Mouse (Mus musculus) bone marrow macrophage, adult 2 months (primary cell): ENCODE measurements around the gene Apobec4. TPM values are rescaled to one million over a fixed set of nuclear protein-coding genes. Genes with fewer than 3 reads are reported as not detected.

Source experiments
- H3K27ac ChIP-seq: 2 replicates; pipeline ENCODE4 v1.5.1; 2012; ENCODE audit warnings: low read depth, low read length; ENCODE audit not compliant: insufficient read depth
- H3K4me1 ChIP-seq: 2 replicates; pipeline ENCODE4 v1.6.1; 2012; ENCODE audit warnings: low read length; ENCODE audit not compliant: control insufficient read depth, insufficient read depth
- H3K4me3 ChIP-seq: 2 replicates; pipeline ENCODE4 v1.5.1; 2012; ENCODE audit warnings: mild to moderate bottlenecking, low read length, moderate library complexity; ENCODE audit not compliant: insufficient read depth
- CTCF ChIP-seq: IDR thresholded peaks from 2 replicates; pipeline ENCODE4 v1.5.1; 2012; ENCODE audit warnings: low read depth, mild to moderate bottlenecking, low read length, moderate library complexity
- POLR2A ChIP-seq: IDR thresholded peaks from 2 replicates; pipeline ENCODE4 v1.6.1; 2012; ENCODE audit warnings: mild to moderate bottlenecking, low read depth, low read length, borderline replicate concordance
- polyA plus RNA-seq: library from polyadenylated mRNA; stranded (reverse); fragments of >200 nt; gene quantifications from 2 replicates; pipeline ENCODE4 v1.2.4, GENCODE M21; 2012; ENCODE audit not compliant: missing spikeins, insufficient read depth, insufficient read length

The Apobec4 gene
- polyA plus RNA-seq, 1 experiment: not detected

GRCm38 (mm10) chr1:152786953-152787352, 36.6 kb downstream of the Apobec4 start:
- H3K4me3 ChIP-seq: no peak overlapping the region
- peaks cover 20% of the 10 kb centered on the region for H3K4me1 ChIP-seq
- no peak for TF ChIP-seq CTCF
- TF ChIP-seq POLR2A: no peak
- H3K27ac ChIP-seq: peak overlapping the region; percentile 17; the same call in 1 of the 2 replicates

- H3K27ac ChIP-seq: no peak overlapping the region
- H3K4me3 ChIP-seq: no peak overlapping the region
These were observed 37.8 kb downstream of the Apobec4 start for GRCm38 (mm10) chr1:152788121-152788660.

DNA sequence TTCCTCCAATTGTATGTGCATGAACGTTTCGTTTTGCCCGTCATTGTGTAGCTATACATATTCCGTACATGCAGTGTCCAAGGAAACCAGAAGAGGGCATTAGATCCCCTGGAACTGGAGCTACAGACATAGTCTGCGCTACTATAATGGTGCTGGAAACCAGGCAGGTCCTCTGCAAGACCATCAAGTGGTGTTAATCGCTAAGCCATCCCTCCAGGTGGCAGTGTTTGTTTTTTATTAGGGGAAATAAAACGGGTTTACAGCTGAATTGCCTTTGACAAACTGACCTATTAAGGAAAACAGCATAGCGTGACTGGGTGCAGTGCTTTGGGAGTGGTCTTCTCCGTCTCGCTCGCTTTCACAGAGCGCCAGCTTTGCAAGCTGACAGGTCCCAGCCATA, 39.9 kb downstream of the Apobec4 start:
- Histone ChIP-seq H3K4me3 (no peak overlapping the region), H3K27ac (no peak overlapping the region), H3K4me1 (peaks cover 23% of the 10 kb centered on the region)
- TF ChIP-seq CTCF (0 out of 2 replicates have a peak, but pooled peaks have one; percentile 32), POLR2A (no peak)

More at GRCm38 (mm10) chr1:152788121-152788660, 37.8 kb downstream of the Apobec4 start:
- TF ChIP-seq CTCF (no peak), POLR2A (no peak)
- peaks cover 20% of the 10 kb centered on the region for H3K4me1 ChIP-seq

GRCm38 (mm10) chr1:152790821-152791220, 40.5 kb downstream of the Apobec4 start:
- peaks cover 26% of the 10 kb centered on the region for H3K4me1 ChIP-seq
- no peak overlapping the region for H3K4me3 ChIP-seq
- TF ChIP-seq CTCF (no peak), POLR2A (no peak)
- H3K27ac ChIP-seq: no peak overlapping the region

DNA sequence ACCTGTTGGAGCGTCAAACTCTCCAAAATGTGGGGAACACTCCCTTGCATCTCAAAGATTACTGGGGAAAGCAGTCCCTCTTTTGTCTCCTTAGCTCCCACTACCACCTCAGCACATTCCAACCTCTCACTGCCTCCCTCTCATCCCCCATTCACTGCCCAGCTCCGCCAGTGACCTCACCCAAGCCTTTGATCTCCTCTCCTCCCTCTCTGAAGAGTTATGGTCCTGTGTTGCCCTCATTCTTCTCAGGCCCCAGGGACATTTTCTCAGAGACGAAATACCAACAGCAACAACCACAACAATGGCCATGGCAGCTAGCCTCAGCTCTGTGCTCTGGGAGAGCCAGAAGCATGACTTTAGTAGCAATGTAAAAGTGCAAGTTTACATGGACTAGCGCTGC, 40.9 kb downstream of the Apobec4 start:
- Histone ChIP-seq H3K4me1 (peaks cover 25% of the 10 kb centered on the region), H3K27ac (no peak overlapping the region), H3K4me3 (no peak overlapping the region)
- TF ChIP-seq CTCF (no peak), POLR2A (no peak)

GRCm38 (mm10) chr1:152792736-152793494, 42.6 kb downstream of the Apobec4 start:
- TF ChIP-seq POLR2A (no peak), CTCF (no peak)
- Histone ChIP-seq H3K4me3 (no peak overlapping the region), H3K4me1 (peaks cover 25% of the 10 kb centered on the region), H3K27ac (no peak overlapping the region)

DNA sequence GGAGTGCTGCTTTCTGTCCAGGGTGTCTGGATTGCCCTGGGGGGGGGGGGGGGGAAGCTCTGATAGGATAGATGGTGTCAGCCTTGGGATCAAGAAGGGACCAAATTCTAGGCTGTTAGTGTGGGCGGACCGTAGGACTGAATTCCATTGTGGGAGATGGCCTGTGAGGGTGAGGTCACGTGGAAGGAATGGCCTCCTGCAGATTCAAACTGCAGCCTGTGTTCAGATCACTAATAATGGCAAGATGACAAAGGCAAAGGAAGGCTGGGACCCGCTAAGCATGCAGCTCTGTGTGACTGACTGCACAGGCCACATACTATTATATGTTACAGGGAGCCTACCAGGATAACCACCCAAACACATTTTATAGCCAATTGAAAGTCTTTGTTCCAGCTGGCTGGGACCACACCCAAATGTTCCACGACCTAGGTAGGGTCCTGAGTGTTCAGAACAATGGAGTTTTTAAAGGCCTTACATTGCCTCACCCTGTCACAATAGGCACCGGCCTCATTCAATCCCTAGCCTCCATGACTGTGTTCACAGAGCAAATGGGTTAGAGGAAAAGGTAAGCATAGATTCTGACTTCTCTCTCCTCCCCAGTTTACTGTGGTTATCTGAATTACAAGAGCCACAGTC, 43.3 kb downstream of the Apobec4 start:
- no peak overlapping the region for H3K4me3 ChIP-seq
- no peak overlapping the region for H3K27ac ChIP-seq
- TF ChIP-seq CTCF: no peak
- no peak for TF ChIP-seq POLR2A
- H3K4me1 ChIP-seq: peaks cover 29% of the 10 kb centered on the region

DNA sequence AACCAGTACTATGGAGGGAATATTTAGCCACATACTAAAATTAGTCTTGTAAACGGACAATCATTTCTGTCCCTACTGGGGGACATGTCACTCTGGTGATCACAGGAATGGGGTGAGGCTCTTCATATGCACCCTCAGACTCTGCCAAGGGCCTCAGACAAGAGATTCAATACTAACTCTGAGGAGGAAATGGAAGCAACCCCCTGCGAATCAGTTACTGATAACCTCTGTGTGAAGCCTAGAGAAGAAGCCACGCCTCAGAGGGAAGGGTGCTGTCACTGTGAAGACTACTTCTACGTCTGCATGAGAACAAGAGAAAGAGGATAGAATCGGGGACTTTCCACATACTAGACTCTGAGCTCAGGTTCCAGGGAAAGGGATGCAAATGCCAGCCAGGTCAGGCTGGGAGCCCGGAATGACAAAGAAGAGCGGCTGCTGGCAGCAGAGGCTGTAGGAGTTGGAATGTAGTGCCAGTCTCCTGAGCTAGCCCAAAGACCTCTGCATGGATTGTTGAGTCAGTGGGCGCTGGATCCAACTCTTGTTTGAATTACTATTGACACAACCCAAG, 45.4 kb downstream of the Apobec4 start:
- Histone ChIP-seq H3K4me1 (peaks cover 49% of the 10 kb centered on the region), H3K27ac (no peak overlapping the region), H3K4me3 (no peak overlapping the region)
- no peak for TF ChIP-seq CTCF
- TF ChIP-seq POLR2A: no peak

DNA sequence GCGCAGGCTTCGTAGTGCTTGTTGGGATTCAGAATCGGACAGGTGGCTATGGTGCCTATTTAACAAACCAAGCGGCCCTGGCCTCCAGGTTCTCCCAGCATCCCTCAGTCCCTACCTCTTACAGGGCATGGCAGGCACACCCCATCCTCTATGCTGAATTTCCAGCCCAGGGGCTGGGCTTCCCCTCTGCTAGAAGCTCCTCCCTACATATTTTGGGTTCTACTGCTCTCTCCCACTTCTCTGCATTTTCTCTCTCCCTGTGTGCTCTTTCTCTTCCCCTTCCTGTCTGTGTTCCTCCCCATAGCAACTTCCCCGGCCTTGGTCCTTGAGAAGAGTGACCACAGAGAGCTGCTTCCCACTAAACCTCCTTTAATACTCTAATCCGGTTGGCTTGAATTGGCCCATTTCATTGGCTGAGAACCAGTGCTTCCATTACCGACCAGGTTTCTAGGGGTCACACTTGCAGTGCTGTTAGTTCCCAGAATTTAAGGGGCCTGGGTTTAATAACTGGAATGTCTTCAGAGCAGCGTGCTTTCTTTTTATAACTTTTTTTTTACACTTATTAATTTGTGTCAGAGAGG, 46.4 kb downstream of the Apobec4 start:
- Histone ChIP-seq H3K4me3 (no peak overlapping the region), H3K27ac (peak overlapping the region; percentile 92), H3K4me1 (peaks cover 50% of the 10 kb centered on the region)
- TF ChIP-seq CTCF: no peak

GRCm38 (mm10) chr1:152798125-152798524, 47.8 kb downstream of the Apobec4 start:
- no peak for TF ChIP-seq POLR2A
- TF ChIP-seq CTCF: no peak
- H3K27ac ChIP-seq: peak overlapping the region; percentile 92

More at GRCm38 (mm10) chr1:152798125-152798524, 47.8 kb downstream of the Apobec4 start:
- Histone ChIP-seq H3K4me1 (peaks cover 50% of the 10 kb centered on the region), H3K4me3 (no peak overlapping the region)
